Mouse (Mus musculus): ENCODE data around the gene Rnf145.

- TF ChIP-seq EP300 (IDR thresholded peaks at IDR 0.05): no peak
- no peak for TF ChIP-seq CTCF (IDR thresholded peaks at IDR 0.05)
Observed at GRCm38 (mm10) chr11:44612156-44612555, 93.4 kb downstream of the Rnf145 start.
